Mouse (Mus musculus) liver, embryonic 13.5 days (tissue): Measurements from ENCODE around the gene Mef2c. TPM values are rescaled to one million over a fixed set of nuclear protein-coding genes. Genes with fewer than 3 reads are reported as not detected.

Experiments used
- ATAC-seq: fragments of 200-750 bp; cut with Nextera tagmentation; 2 replicates; pipeline ENCODE4 v1.8.0; 2017; ENCODE audit warnings: low read depth, mild to moderate bottlenecking, moderate number of reproducible peaks, moderate library complexity
- DNase-seq: peaks from one replicate; pipeline ENCODE4 v3.0.0; 2022
- H3K27ac ChIP-seq: fragments of 300-500 bp; sonication (generic); 2 replicates; pipeline ENCODE4 v1.5.1; 2015; ENCODE audit warnings: moderate library complexity, mild to moderate bottlenecking, inconsistent platforms
- H3K27me3 ChIP-seq: fragments of 300-500 bp; sonication (generic); 2 replicates; pipeline ENCODE4 v1.6.1; 2015; ENCODE audit warnings: mild to moderate bottlenecking, inconsistent platforms
- H3K36me3 ChIP-seq: fragments of 300-500 bp; sonication (generic); 2 replicates; pipeline ENCODE4 v1.6.1; 2015; ENCODE audit warnings: mild to moderate bottlenecking, inconsistent platforms
- H3K4me1 ChIP-seq: fragments of 300-500 bp; sonication (generic); replicated peaks from 2 replicates; pipeline ENCODE4 v1.6.1; 2015; ENCODE audit warnings: inconsistent platforms
- H3K4me2 ChIP-seq: fragments of 300-500 bp; sonication (generic); 2 replicates; pipeline ENCODE4 v1.6.1; 2015; ENCODE audit warnings: inconsistent platforms, mild to moderate bottlenecking, moderate library complexity
- H3K4me3 ChIP-seq: fragments of 300-500 bp; sonication (generic); replicated peaks from 2 replicates; pipeline ENCODE4 v1.5.1; 2015; ENCODE audit warnings: mild to moderate bottlenecking, inconsistent platforms
- H3K9ac ChIP-seq: fragments of 300-500 bp; sonication (generic); 2 replicates; pipeline ENCODE4 v1.6.1; 2015; ENCODE audit warnings: mild to moderate bottlenecking, inconsistent platforms
- H3K9me3 ChIP-seq: fragments of 300-500 bp; sonication (generic); replicated peaks from 2 replicates; pipeline ENCODE4 v1.6.1; 2016; ENCODE audit warnings: inconsistent platforms
- WGBS: fragments of 180-500 bp; shearing (Covaris S2); methylation state at CpG from one replicate; pipeline ENCODE4 v1.1.7; 2015; ENCODE audit not compliant: insufficient replicate concordance; 5-methylcytosine and 5-hydroxymethylcytosine counted together
- polyA plus RNA-seq: library from polyadenylated mRNA; unstranded; fragments of >200 nt; fragmentation: Nextera tagmentation; extraction: Ambion mirVana; gene quantifications from 2 replicates; pipeline ENCODE4 v1.2.1, GENCODE M21; 2015

Mef2c gene
- polyA plus RNA-seq, 1 experiment from 2014 or later, result 15.4 TPM

GRCm38 (mm10) chr13:83612195-83612594 lies 108.4 kb downstream of the Mef2c start:
- no peak for DNase-seq
- 67% methylated on average over 1 of the region's 1 CpGs for WGBS

DNA sequence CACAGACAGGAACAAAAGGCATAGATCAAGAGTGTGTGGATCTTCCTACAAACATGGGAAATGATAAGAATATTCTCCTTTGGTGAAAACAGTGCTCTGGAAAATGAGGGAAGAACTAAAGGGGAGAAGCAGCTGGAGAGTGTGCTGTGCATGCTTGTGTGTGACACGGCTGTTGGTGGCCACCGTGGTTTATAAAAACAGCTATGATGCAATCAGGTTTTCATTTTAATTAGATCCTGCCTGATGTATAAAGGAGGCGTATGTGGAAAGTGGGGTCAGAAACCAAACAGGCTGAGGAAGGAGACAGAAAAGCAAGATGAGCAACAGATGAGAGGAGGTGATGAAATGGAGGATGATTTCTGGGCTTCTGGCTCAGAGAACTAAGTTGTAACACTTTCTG lies 112.0 kb downstream of the Mef2c start:
- Histone ChIP-seq H3K4me2 (no peak overlapping the region), H3K27ac (no peak overlapping the region), H3K9ac (no peak overlapping the region), H3K27me3 (no peaks in the 10 kb centered on the region), H3K4me1 (peaks cover 3% of the 10 kb centered on the region; the same call in 1 of the 2 replicates), H3K36me3 (no peaks in the 10 kb centered on the region), H3K4me3 (no peak overlapping the region), H3K9me3 (no peaks in the 10 kb centered on the region)
- no peak for DNase-seq
- no peak for ATAC-seq
- WGBS, result 61% methylated on average over 3 of the region's 3 CpGs

More at GRCm38 (mm10) chr13:83612195-83612594, 108.4 kb downstream of the Mef2c start:
- peaks cover 8% of the 10 kb centered on the region for H3K4me1 ChIP-seq
- H3K4me3 ChIP-seq, result no peak overlapping the region
- H3K36me3 ChIP-seq, result no peaks in the 10 kb centered on the region
- no peaks in the 10 kb centered on the region for H3K27me3 ChIP-seq
- H3K27ac ChIP-seq, result no peak overlapping the region
- no peak for ATAC-seq
- no peak overlapping the region for H3K4me2 ChIP-seq
- no peak overlapping the region for H3K9ac ChIP-seq
- H3K9me3 ChIP-seq, result no peaks in the 10 kb centered on the region

DNA sequence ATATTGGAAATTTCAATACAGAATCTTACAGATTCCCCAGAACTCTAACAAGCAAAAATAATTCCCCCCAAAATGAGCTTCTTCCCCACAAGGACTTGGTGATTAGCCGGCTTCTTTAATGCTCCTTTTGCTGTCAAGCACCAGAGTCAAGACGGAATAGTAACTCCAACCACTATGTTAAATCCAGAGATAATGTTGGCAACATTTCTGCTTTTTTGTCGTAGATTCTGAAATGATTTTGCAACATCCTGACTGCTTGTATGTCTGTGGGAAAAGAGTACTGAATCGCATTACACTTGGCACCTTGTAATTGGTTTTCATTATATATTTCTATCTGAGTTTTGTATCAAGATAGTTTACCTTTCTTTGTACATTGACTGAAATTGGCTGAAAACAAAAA lies 120.8 kb downstream of the Mef2c start:
- no peaks in the 10 kb centered on the region for H3K27me3 ChIP-seq
- WGBS, result 73% methylated on average over 4 of the region's 4 CpGs
- no peak for ATAC-seq
- DNase-seq, result no peak
- no peaks in the 10 kb centered on the region for H3K36me3 ChIP-seq
- H3K27ac ChIP-seq, result no peak overlapping the region
- 0 out of 2 replicates have a peak, but pooled peaks cover 4% of the 10 kb centered on the region for H3K4me1 ChIP-seq
- no peaks in the 10 kb centered on the region for H3K9me3 ChIP-seq
- H3K9ac ChIP-seq, result no peak overlapping the region
- H3K4me3 ChIP-seq, result no peak overlapping the region
- H3K4me2 ChIP-seq, result no peak overlapping the region

DNA sequence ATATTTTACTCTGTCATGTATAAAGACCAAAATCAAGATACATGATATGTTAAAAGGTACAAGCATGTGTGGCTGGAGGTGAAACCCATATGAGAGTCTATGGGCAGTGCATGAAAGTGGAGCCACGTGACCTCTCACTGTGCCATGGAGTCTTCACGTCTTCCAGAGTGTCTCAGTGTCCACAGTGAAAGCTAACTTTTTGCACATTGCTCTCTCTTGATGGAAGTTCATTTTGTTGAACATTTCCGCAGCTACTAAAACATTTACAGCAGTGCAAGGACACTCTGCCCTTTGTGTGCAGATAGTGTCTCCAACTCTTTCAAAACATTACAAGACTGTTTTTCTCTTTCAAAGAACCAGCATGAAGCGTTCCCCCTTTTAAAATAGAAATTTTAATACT lies 123.6 kb downstream of the Mef2c start:
- Histone ChIP-seq H3K9ac (no peak overlapping the region), H3K36me3 (no peaks in the 10 kb centered on the region), H3K4me1 (0 out of 2 replicates have a peak, but pooled peaks cover 4% of the 10 kb centered on the region), H3K27me3 (no peaks in the 10 kb centered on the region), H3K4me3 (no peak overlapping the region), H3K9me3 (no peaks in the 10 kb centered on the region), H3K27ac (no peak overlapping the region), H3K4me2 (no peak overlapping the region)
- DNase-seq, result no peak
- WGBS, result 69% methylated on average over 4 of the region's 4 CpGs
- no peak for ATAC-seq

DNA sequence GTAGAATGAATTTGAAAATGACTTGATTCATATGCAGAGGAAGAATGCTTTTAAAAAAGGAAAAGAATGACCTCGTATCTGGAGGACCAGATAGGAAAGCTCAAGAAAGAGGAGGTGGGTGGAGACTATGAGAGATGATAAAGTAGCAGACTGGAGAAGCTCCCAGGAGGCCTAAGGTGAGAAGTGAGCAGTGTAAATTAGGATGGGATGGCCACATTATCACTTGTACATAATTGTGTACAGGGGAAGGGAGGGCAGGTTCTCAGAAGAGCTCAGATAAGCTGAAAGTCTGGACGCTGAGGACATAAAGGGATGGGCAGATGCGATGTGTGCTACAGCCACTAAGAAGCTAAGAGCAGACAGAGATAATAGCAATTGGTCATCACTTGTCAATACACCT lies 124.3 kb downstream of the Mef2c start:
- Histone ChIP-seq H3K27ac (no peak overlapping the region), H3K4me1 (0 out of 2 replicates have a peak, but pooled peaks cover 4% of the 10 kb centered on the region), H3K36me3 (no peaks in the 10 kb centered on the region), H3K9ac (no peak overlapping the region), H3K9me3 (no peaks in the 10 kb centered on the region), H3K4me3 (no peak overlapping the region), H3K4me2 (no peak overlapping the region), H3K27me3 (no peaks in the 10 kb centered on the region)
- DNase-seq, result no peak
- 28% methylated on average over 3 of the region's 3 CpGs for WGBS
- peak; percentile 71 for ATAC-seq

DNA sequence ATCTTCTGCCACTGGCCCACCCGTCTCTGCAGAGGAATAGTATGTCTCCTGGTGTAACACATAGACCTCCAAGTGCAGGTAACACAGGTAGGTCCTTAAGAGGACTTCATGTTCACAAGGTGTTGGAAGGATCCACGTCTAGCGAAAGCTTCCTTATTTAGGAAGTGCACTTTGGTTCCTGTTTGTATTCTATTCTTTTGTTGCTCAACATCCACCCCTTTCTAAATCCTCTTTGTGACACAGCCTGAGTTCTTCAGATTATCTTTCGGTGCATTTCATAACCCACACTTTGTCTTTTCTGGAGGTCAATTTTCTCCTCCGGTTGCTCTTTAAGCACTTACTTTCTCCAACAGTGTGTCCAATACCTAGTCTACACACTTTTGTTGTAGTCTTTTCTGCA lies 129.3 kb downstream of the Mef2c start:
- 0 out of 2 replicates have a peak, but pooled peaks cover 2% of the 10 kb centered on the region for H3K4me1 ChIP-seq
- no peaks in the 10 kb centered on the region for H3K27me3 ChIP-seq
- ATAC-seq, result no peak
- WGBS, result 72% methylated on average over 5 of the region's 5 CpGs
- no peak for DNase-seq
- no peaks in the 10 kb centered on the region for H3K36me3 ChIP-seq
- no peaks in the 10 kb centered on the region for H3K9me3 ChIP-seq
- no peak overlapping the region for H3K27ac ChIP-seq
- no peak overlapping the region for H3K4me3 ChIP-seq
- H3K9ac ChIP-seq, result no peak overlapping the region
- H3K4me2 ChIP-seq, result no peak overlapping the region

- no peak overlapping the region for H3K4me3 ChIP-seq
- H3K27ac ChIP-seq, result no peak overlapping the region
- H3K9ac ChIP-seq, result no peak overlapping the region
- ATAC-seq (no peak), DNase-seq (no peak)
- WGBS, result 72% methylated on average over 7 of the region's 7 CpGs
- no peaks in the 10 kb centered on the region for H3K9me3 ChIP-seq
- H3K4me2 ChIP-seq, result no peak overlapping the region
- no peaks in the 10 kb centered on the region for H3K4me1 ChIP-seq
- no peaks in the 10 kb centered on the region for H3K36me3 ChIP-seq
- no peaks in the 10 kb centered on the region for H3K27me3 ChIP-seq
These were observed 131.4 kb downstream of the Mef2c start for GRCm38 (mm10) chr13:83635218-83635617.

GRCm38 (mm10) chr13:83637666-83638065 lies 133.8 kb downstream of the Mef2c start:
- H3K9ac ChIP-seq, result no peak overlapping the region
- no peaks in the 10 kb centered on the region for H3K4me1 ChIP-seq
- no peaks in the 10 kb centered on the region for H3K9me3 ChIP-seq
- no peak for ATAC-seq
- H3K27me3 ChIP-seq, result no peaks in the 10 kb centered on the region
- H3K4me3 ChIP-seq, result no peak overlapping the region
- H3K36me3 ChIP-seq, result no peaks in the 10 kb centered on the region
- H3K27ac ChIP-seq, result no peak overlapping the region
- no peak overlapping the region for H3K4me2 ChIP-seq
- WGBS, result 85% methylated on average over 3 of the region's 3 CpGs
- no peak for DNase-seq

DNA sequence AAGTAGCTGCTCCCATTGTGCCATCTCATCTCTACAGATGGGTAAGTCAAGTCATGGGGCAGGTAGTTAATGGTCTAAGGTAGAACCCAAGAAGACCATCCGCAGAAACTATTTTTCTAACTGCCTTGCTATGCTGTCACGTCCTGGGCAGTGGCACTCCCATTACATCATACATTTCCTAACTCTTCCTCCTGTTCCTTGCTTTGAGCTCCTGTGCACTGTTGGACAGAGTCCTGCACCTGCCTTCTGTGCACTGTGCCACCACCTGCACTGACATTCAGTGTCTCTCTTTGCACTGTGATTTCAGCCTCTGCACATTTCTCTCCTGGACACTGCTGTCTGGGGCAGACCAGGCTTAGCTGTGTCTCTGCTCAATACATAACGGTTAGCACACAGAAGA lies 134.9 kb downstream of the Mef2c start:
- 75% methylated on average over 3 of the region's 3 CpGs for WGBS
- no peaks in the 10 kb centered on the region for H3K27me3 ChIP-seq
- H3K9ac ChIP-seq, result no peak overlapping the region
- H3K27ac ChIP-seq, result no peak overlapping the region
- no peak overlapping the region for H3K4me2 ChIP-seq
- H3K9me3 ChIP-seq, result no peaks in the 10 kb centered on the region
- ATAC-seq, result no peak
- no peaks in the 10 kb centered on the region for H3K4me1 ChIP-seq
- H3K36me3 ChIP-seq, result no peaks in the 10 kb centered on the region
- DNase-seq, result no peak
- no peak overlapping the region for H3K4me3 ChIP-seq

DNA sequence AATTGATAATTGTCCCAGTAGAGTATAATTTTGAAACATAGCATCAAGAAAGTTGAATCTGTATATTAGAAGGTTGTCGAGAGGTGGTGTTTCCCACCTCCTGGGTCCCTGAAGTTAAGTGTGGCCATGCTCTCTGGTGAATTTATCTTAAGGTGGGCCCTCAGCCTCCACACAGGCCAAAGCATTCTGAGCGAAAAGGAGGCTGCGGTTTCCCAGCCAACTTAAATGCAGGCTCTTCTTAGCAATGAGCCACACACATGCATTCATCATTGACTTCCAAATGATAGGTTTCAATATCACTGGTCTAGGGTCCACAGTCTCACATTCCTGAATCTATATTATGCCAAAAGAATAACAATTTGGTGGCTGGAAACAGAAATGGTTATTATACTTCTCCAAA lies 145.2 kb downstream of the Mef2c start:
- no peak overlapping the region for H3K4me3 ChIP-seq

DNA sequence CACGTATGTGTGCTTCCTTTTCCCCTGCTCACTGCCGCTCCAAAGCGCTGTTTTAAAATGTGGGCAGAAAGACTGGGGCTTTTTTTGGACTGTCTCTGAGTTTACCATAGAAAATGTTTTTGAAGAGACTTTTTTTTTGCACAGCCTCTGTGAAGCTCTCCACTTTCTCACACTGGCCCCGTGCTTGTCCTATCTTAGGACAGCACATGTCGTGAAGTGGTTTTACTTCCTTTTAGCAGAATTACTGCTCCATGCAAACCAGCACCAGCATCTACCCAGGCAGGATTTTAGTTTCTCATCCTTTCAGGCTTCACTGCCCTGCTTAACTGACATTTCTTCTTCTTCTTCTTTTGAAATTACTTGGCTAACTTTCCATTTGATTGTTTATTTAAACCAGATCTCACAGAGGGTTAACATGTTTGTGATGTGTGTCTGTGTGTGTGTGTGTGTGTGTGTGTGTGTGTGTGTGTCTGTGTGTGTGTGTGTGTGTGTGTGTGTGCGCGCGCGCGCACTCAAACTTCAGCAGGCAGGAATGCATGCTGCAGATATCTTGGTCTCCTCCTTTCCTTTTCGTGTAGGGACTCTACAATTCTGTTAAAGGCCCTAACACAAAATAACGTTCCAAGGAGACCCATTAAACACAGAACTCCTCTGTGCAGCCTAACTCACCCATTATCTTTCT lies 146.1 kb downstream of the Mef2c start:
- Histone ChIP-seq H3K27ac (peak overlapping the region; percentile 64), H3K4me2 (peak overlapping the region; percentile 45)

More for the DNA sequence above, 145.2 kb downstream of the Mef2c start:
- no peaks in the 10 kb centered on the region for H3K27me3 ChIP-seq
- WGBS, result 60% methylated on average over 3 of the region's 3 CpGs
- ATAC-seq (no peak), DNase-seq (no peak)
- H3K4me1 ChIP-seq, result peaks cover 26% of the 10 kb centered on the region
- H3K9me3 ChIP-seq, result no peaks in the 10 kb centered on the region
- H3K9ac ChIP-seq, result no peak overlapping the region
- no peaks in the 10 kb centered on the region for H3K36me3 ChIP-seq
- no peak overlapping the region for H3K27ac ChIP-seq
- H3K4me2 ChIP-seq, result no peak overlapping the region

DNA sequence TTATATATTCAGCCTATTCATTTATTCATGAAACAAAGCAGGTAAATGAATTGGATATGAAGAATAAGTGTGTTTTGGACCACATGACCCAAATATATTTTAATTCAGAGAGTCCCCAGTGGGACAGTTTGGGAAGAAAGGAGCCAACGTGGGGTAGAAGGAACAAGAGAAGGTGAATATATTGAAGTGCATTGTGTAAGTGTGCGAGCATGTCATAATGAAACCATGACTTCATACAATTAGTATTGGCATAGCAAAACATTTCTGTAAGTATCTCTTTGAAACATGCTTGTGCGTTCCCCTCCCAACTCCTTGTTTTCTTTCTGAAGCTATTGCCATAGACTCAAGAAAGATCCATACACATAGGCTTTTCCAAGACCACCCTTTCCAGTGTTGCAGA lies 147.0 kb downstream of the Mef2c start:
- Histone ChIP-seq H3K4me2 (no peak overlapping the region), H3K9me3 (no peaks in the 10 kb centered on the region), H3K27me3 (no peaks in the 10 kb centered on the region), H3K9ac (no peak overlapping the region), H3K27ac (no peak overlapping the region), H3K36me3 (no peaks in the 10 kb centered on the region), H3K4me1 (peaks cover 26% of the 10 kb centered on the region), H3K4me3 (no peak overlapping the region)
- ATAC-seq (no peak), DNase-seq (no peak)
- 80% methylated on average over 3 of the region's 3 CpGs for WGBS

More for the DNA sequence above, 146.1 kb downstream of the Mef2c start:
- Histone ChIP-seq H3K27me3 (no peaks in the 10 kb centered on the region), H3K9me3 (no peaks in the 10 kb centered on the region), H3K36me3 (no peaks in the 10 kb centered on the region), H3K9ac (peak overlapping the region; percentile 26; the same call in 1 of the 2 replicates), H3K4me3 (peak overlapping the region; percentile 9; the same call in 1 of the 2 replicates), H3K4me1 (peaks cover 26% of the 10 kb centered on the region)
- WGBS, result 19% methylated on average over 12 of the region's 12 CpGs
- DNase-seq (peak; percentile 20), ATAC-seq (peak; percentile 87)
